Mouse (Mus musculus) bone marrow, adult 2 months (tissue): ENCODE results near the gene Olfml1.

Experiments
- CTCF ChIP-seq: fragments of 200-500 bp; IDR thresholded peaks from 2 replicates; pipeline ENCODE4 v1.5.1; 2011; ENCODE audit warnings: low read length, control low read depth; ENCODE audit not compliant: control insufficient read depth, insufficient read depth
- POLR2A ChIP-seq: fragments of 200-500 bp; IDR thresholded peaks from 2 replicates; pipeline ENCODE4 v1.6.1; 2011; ENCODE audit warnings: low read depth, mild to moderate bottlenecking, control low read depth, low read length, borderline replicate concordance; ENCODE audit not compliant: control insufficient read depth

GRCm38 (mm10) chr7:107568971-107569370 is 1.7 kb downstream of the Olfml1 start:
- TF ChIP-seq POLR2A (no peak), CTCF (no peak)
